Mouse (Mus musculus) limb, embryonic 14.5 days (tissue): ENCODE data around the gene Mydgf. TPM values are rescaled to one million over a fixed set of nuclear protein-coding genes. Genes with fewer than 3 reads are reported as not detected.

Experiments used
- ATAC-seq: fragments of 200-750 bp; cut with Nextera tagmentation; 2 replicates; pipeline ENCODE4 v1.8.0; 2017; ENCODE audit warnings: low read depth, moderate number of reproducible peaks, moderate TSS enrichment; ENCODE audit not compliant: low FRiP score
- DNase-seq: peaks from one replicate; pipeline ENCODE4 v3.0.0-alpha.2; 2015; ENCODE audit warnings: low spot score
- H3K27ac ChIP-seq: fragments of 300-500 bp; sonication (generic); replicated peaks from 2 replicates; pipeline ENCODE4 v1.5.1; 2014; ENCODE audit warnings: low read depth, mild to moderate bottlenecking, low read length, moderate library complexity, mixed read lengths
- H3K27me3 ChIP-seq: fragments of 300-500 bp; sonication (generic); 2 replicates; pipeline ENCODE4 v1.6.1; 2014; ENCODE audit warnings: low read length, mixed read lengths; ENCODE audit not compliant: control insufficient read depth, insufficient read depth
- H3K36me3 ChIP-seq: fragments of 300-500 bp; sonication (generic); 2 replicates; pipeline ENCODE4 v1.6.1; 2014; ENCODE audit warnings: mild to moderate bottlenecking, low read length, moderate library complexity, mixed read lengths; ENCODE audit not compliant: control insufficient read depth, insufficient read depth
- H3K4me1 ChIP-seq: fragments of 300-500 bp; sonication (generic); 2 replicates; pipeline ENCODE4 v1.6.1; 2014; ENCODE audit warnings: antibody characterized with exemption, low read length, mixed read lengths; ENCODE audit not compliant: control insufficient read depth, insufficient read depth
- H3K4me2 ChIP-seq: fragments of 300-500 bp; sonication (generic); replicated peaks from 2 replicates; pipeline ENCODE4 v1.6.1; 2014; ENCODE audit warnings: low read depth, mild to moderate bottlenecking, low read length, moderate library complexity; ENCODE audit not compliant: severe bottlenecking
- H3K4me3 ChIP-seq: fragments of 300-500 bp; sonication (generic); replicated peaks from 2 replicates; pipeline ENCODE4 v1.5.1; 2014; ENCODE audit warnings: low read length
- H3K9ac ChIP-seq: fragments of 300-500 bp; sonication (generic); 2 replicates; pipeline ENCODE4 v1.6.1; 2014; ENCODE audit warnings: mild to moderate bottlenecking, low read depth, low read length, moderate library complexity; ENCODE audit not compliant: severe bottlenecking
- H3K9me3 ChIP-seq: fragments of 300-500 bp; sonication (generic); 2 replicates; pipeline ENCODE4 v1.6.1; 2016; ENCODE audit warnings: low read length; ENCODE audit not compliant: control insufficient read depth
- POLR2A ChIP-seq: fragments of 200-500 bp; IDR thresholded peaks from 2 replicates; pipeline ENCODE4 v1.8.0; 2012; ENCODE audit warnings: inconsistent platforms, mild to moderate bottlenecking, moderate library complexity, borderline replicate concordance; ENCODE audit not compliant: insufficient read depth, insufficient read length; ENCODE audit errors: extremely low read depth
- WGBS: fragments of 180-500 bp; shearing (Covaris S2); extraction: QIAGEN DNeasy Blood & Tissue Kit; methylation state at CpG from one replicate; pipeline ENCODE4 v1.1.7; 2014; 5-methylcytosine and 5-hydroxymethylcytosine counted together
- polyA plus RNA-seq, 2 experiments: library from polyadenylated mRNA; depleted of rRNA in 1 of 2; stranded (reverse) in 1 of 2; unstranded in 1 of 2; fragments of >200 nt; fragmentation: Nextera tagmentation in 1 of 2; extraction: Ambion mirVana in 1 of 2; gene quantifications; 2 replicates each; pipeline versions ENCODE4 v1.2.1 to v1.2.3; 2012 to 2014

The Mydgf gene
- polyA plus RNA-seq, 2 experiments, result 83.2 to 99.7 TPM

- ATAC-seq (no peak), DNase-seq (no peak)
- H3K4me3 ChIP-seq, result no peak overlapping the region
- TF ChIP-seq POLR2A, result no peak
- H3K4me1 ChIP-seq, result no peaks in the 10 kb centered on the region
- 88% methylated on average over 13 of the region's 13 CpGs for WGBS
- peaks cover 87% of the 10 kb centered on the region for H3K36me3 ChIP-seq
- H3K9me3 ChIP-seq, result no peaks in the 10 kb centered on the region
- H3K27me3 ChIP-seq, result no peaks in the 10 kb centered on the region
- H3K4me2 ChIP-seq, result no peak overlapping the region
- no peak overlapping the region for H3K9ac ChIP-seq
- no peak overlapping the region for H3K27ac ChIP-seq
Observed at GRCm38 (mm10) chr17:56194765-56195164, 11.0 kb upstream of the Mydgf start.

GRCm38 (mm10) chr17:56194357-56194756 lies 10.6 kb upstream of the Mydgf start:
- 84% methylated on average over 12 of the region's 12 CpGs for WGBS
- H3K36me3 ChIP-seq, result peaks cover 89% of the 10 kb centered on the region
- no peak for TF ChIP-seq POLR2A
- H3K27me3 ChIP-seq, result no peaks in the 10 kb centered on the region
- ATAC-seq, result no peak
- H3K9me3 ChIP-seq, result no peaks in the 10 kb centered on the region
- no peak overlapping the region for H3K9ac ChIP-seq
- no peak overlapping the region for H3K4me2 ChIP-seq
- no peak for DNase-seq
- no peak overlapping the region for H3K27ac ChIP-seq
- H3K4me3 ChIP-seq, result no peak overlapping the region
- H3K4me1 ChIP-seq, result no peaks in the 10 kb centered on the region

DNA sequence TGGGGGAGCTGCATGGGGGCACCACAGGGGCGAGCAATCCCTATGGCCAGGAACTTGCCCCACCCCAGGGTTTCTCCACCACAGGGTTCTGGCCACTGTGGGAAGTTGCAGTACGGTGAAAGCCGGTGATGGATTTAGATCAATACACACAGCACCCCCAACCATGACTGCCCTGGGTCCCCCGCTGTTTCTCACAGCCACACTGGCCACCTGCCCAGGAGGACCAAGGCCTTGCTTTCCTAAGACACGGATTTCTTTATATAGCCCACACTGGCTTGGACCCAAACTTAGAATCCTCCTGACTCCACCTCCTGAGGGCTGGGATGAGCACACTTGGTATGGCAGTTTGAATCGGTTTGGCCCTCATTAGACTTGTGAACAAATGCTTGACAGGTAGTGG lies 7.5 kb upstream of the Mydgf start:
- Histone ChIP-seq H3K36me3 (peaks cover 85% of the 10 kb centered on the region), H3K4me1 (no peaks in the 10 kb centered on the region), H3K27ac (no peak overlapping the region), H3K4me3 (no peak overlapping the region), H3K9me3 (no peaks in the 10 kb centered on the region), H3K27me3 (no peaks in the 10 kb centered on the region), H3K4me2 (no peak overlapping the region), H3K9ac (no peak overlapping the region)
- ATAC-seq (no peak), DNase-seq (no peak)
- WGBS, result 90% methylated on average over 6 of the region's 6 CpGs
- TF ChIP-seq POLR2A, result no peak

DNA sequence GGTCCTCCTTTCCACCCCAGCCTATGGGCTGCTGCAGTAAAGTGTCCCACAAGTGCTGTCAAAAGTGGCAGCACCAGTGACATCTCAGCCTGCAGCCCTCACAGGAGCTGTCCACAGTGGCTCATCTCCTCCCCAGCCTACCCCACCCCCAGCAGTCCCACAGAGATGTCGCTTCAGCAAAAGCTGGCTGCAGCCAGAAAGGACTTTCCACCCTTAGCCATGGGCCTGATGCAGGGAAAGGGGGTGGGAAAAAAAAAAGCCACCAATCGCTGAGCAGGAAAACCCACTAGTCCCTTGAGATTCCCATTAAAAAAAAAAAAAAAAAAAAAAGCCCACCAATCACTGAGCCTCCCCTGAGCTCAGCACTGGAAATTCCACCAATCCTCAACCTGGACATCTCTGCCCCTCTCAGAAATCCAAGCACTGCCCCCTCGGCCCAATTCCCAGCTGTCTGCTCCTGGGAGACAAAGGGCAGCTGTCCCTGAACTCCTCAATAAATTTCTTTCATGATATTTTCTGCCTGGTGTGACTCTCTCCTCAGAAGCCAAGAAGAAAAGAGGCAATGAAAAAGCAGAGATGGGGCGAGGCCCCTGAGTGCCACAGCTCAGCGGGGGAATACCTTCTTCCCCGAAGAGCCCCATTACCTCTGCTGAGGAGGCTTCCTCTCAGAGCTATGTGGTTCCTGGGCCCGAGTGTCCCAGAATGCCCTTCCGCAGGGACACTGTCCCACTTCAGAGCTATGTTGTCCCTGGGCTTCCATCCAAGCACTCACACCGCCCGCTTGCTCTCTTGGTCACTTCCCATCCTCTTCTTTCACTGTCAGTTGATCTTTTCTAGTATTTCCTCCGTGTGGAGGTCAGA lies 1.8 kb upstream of the Mydgf start:
- H3K4me2 ChIP-seq, result no peak overlapping the region
- no peaks in the 10 kb centered on the region for H3K9me3 ChIP-seq
- peaks cover 50% of the 10 kb centered on the region for H3K36me3 ChIP-seq
- peak; percentile 64 for DNase-seq
- H3K27ac ChIP-seq, result peak overlapping the region; percentile 71
- no peak for TF ChIP-seq POLR2A
- no peaks in the 10 kb centered on the region for H3K27me3 ChIP-seq
- no peaks in the 10 kb centered on the region; the same call in 1 of the 2 replicates for H3K4me1 ChIP-seq
- peak; percentile 51 for ATAC-seq
- H3K4me3 ChIP-seq, result no peak overlapping the region
- 0 out of 2 replicates have a peak overlapping the region, but pooled peaks have one; percentile 16 for H3K9ac ChIP-seq
- WGBS, result 47% methylated on average over 11 of the region's 11 CpGs

GRCm38 (mm10) chr17:56182975-56183657 lies 604 bp downstream of the Mydgf start:
- Histone ChIP-seq H3K4me3 (peak overlapping the region; percentile 83), H3K9me3 (no peaks in the 10 kb centered on the region), H3K4me2 (peak overlapping the region; percentile 87), H3K27me3 (no peaks in the 10 kb centered on the region), H3K36me3 (peaks cover 48% of the 10 kb centered on the region), H3K4me1 (no peaks in the 10 kb centered on the region; the same call in 1 of the 2 replicates), H3K27ac (peak overlapping the region; percentile 44; the same call in 1 of the 2 replicates), H3K9ac (peak overlapping the region; percentile 67)
- WGBS, result 3% methylated on average over 14 of the region's 14 CpGs
- ATAC-seq (peak; percentile 8; the same call in 1 of the 2 replicates), DNase-seq (no peak)
- TF ChIP-seq POLR2A, result no peak
